Mouse (Mus musculus) heart, adult 8-10 months (tissue): ENCODE measurements around the gene Smim9. TPM values are rescaled to one million over a fixed set of nuclear protein-coding genes. Genes with fewer than 3 reads are reported as not detected.
"Not testable (repeated sequence)": the region's sequence is repeated elsewhere in the genome, so short reads cannot be mapped to it uniquely, and the experiment has no call there.

Experiments used
- DNase-seq: peaks from one replicate; pipeline ENCODE4 v3.0.0; 2022; ENCODE audit warnings: low spot score
- total RNA-seq, 4 experiments: library from RNA; stranded (reverse); gene quantifications; 2 replicates each; pipeline ENCODE4 v1.2.4; 2022

The Smim9 gene
- total RNA-seq: not detected

- DNase-seq: no peak
These were observed at the start of gene Smim9 for GRCm38 (mm10) chrX:75163670-75164069. Smim9 (minus strand) TSS chrX:75163770.

DNA sequence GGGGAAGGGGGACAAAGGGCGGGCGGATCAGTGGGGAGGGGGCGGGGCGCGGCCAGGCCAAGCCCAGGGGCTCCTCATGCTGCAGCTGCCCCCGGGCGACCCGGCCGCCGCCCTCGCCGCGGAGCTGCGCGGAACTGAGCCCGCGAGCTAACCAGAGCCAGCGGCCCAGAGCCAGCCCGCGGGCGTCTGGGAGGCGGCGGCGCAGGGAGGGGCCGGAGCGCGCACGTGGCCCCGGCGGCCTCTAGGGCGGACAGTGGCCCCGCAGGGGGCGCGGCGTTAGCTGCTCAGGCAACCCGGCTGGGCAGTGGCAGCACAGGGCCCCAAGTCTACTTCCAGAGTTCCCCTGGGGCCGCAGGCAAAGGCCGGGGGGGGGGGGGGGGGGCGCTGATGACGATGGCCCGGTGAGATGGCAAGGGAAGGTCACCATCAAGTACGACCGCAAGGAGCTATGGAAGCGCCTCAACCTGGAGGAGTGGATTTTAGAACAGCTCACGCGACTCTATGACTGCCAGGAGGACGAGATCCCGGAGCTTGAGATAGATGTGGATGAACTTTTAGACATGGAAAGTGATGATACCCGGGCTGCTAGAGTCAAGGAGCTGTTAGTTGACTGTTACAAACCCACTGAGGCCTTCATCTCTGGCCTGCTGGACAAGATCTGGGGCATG is 7.9 kb downstream of the Smim9 start:
- DNase-seq: peak; percentile 7

DNA sequence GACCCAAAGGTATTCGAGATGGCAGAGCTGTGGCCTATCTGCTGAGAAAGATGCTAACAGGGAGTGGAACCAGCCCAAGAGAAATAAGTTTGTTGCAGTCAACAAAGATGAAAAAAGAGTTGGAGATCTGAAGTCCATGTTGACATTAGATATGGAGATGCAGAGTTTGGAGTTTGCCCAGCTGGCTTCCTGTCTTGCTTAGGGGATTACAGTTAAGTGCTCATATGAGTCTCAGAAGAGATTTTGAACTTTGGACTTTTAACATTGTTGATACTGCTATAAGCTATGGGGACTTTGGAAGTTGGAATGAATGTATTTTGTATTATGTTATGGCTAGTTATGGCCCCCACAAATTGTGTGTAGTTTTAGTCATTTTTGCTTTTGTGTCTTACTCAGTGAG is 11.3 kb downstream of the Smim9 start:
- no peak for DNase-seq

GRCm38 (mm10) chrX:75150304-75150703 is 13.3 kb downstream of the Smim9 start:
- no peak for DNase-seq

GRCm38 (mm10) chrX:75148414-75148813 is 15.2 kb downstream of the Smim9 start:
- DNase-seq: no peak

DNA sequence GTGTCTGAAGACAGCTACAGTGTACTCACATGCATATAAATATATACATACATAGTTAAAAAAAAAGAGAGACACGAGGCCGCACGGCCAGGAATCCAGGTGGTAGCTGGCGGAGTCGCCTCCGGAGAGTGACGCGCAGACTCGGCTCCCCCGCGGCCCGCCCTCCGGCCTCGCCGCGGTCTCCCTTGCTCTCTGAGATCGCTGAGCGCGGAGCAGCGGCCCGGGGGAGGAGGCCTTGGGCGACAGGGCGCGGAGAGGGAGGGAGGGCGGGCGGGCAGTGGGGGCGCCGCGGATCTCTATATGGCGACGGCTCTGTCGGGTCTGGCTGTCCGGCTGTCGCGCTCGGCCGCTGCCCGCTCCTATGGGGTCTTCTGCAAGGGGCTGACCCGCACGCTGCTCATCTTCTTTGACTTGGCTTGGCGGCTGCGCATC is 20.4 kb downstream of the Smim9 start:
- not testable (repeated sequence) for DNase-seq

DNA sequence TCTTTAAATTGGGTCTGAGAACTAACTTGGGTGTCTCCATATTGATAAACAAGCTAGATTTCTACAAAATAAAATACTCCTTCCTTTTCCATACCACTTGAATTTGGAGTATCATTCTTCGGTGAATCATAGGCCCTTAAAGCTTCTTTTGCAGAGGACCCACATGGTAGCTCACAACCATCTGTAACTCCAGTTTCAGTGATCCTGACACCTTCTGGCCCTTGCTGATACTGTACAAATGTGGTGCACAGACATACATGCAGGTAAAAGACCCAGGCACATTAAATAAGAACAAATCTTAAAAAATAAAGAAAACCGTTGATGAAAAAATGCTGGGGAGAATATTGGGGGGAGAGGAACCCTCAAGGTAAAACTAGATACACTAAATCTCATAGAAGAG is 25.4 kb downstream of the Smim9 start:
- DNase-seq: no peak

DNA sequence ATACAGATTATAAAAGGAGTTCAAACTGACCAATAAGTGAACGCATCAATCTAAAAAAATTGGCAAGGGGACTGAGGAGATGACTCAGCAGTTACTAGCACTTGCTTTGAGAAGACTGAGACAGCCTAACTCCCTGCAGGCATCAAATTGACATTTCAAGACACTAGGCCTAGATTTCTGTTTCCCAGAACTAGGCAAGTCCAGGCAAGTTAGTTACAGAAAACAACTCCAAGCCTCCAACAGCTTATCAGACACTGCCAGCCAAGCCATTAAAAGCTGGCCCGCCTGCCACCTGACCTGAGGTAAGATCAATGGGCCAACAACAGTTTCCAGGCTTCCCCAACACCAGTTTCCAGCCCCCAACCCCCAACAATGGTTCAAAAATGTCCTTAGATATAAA is 25.8 kb downstream of the Smim9 start:
- no peak for DNase-seq

- DNase-seq: no peak
These were observed 26.6 kb downstream of the Smim9 start for GRCm38 (mm10) chrX:75136938-75137337.

- peak; percentile 85 for DNase-seq
These were observed 33.0 kb downstream of the Smim9 start, which contains the start of gene Mpp1 for GRCm38 (mm10) chrX:75130467-75131160. Mpp1 (minus strand) TSS chrX:75131016.

- DNase-seq: peak; percentile 13
These were observed 34.1 kb downstream of the Smim9 start for GRCm38 (mm10) chrX:75129474-75129873.

DNA sequence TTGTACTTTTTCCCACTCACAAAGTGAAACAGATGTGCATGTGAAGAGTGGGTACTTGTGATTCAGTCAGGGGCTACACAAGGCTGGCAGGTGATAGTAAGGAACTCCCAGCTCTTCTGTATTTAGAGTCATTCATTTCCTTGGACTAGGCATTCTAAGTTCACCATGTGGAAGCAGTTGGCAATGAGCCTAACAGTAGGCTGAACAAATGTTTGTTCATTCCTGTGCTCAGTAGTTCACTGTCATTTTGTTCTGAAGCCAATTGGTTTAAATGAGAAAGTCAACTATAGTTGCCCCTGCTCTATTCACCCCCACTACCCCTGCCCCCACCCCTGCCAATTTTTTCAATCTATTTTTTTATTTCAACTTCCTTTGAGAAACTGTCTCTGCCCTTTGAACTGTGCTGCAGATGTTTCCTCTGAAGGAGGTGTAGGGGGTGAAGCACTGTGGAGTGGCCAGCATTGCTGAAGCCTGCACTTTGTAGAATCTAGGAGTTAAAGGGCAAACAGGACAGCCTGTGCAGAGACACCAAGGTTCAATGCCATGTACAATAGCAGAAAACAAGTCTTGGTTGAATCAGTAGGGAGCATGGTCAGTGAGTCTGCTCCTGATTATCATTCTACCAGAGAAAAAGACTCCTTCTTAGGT is 35.1 kb downstream of the Smim9 start:
- peak; percentile 9 for DNase-seq

DNA sequence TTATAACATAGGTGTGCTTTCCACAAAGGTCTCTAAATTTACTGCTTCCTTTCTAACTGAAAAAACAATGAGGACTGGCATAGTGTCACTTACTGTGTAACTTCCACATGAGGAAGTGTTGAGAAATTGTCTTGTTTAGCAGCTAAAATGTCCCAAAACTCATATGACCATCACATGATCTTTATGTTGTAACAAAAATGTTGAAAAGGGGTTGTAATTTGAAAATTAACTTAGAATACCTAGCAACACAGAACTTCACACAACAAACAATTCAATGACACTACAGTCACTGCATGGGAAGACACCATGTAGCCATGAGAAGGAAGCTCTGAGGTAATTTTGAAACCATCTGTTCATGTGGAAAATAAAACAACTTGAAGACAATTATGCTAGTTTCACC is 36.7 kb downstream of the Smim9 start:
- DNase-seq: no peak

- no peak for DNase-seq
These were observed 38.0 kb downstream of the Smim9 start for GRCm38 (mm10) chrX:75125606-75126005.

- DNase-seq: no peak
These were observed 48.0 kb downstream of the Smim9 start for GRCm38 (mm10) chrX:75115550-75115949.

DNA sequence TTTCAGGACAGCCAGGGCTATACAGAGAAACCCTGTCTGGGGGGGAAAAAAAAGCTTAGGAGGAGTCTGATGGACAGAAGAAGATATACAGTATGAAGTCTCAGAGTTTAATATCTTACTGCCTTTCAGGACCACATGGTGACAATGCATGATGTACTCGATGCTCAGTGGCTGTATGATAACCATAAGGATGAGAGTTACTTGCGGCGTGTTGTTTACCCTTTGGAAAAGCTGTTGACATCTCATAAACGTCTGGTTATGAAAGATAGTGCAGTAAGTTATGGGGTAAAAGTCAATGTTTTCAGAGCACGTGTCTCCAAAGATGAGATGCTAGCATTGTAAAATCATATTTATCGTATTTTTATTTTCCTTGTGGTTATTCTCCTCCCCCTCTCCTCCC is 61.3 kb downstream of the Smim9 start:
- DNase-seq: no peak

DNA sequence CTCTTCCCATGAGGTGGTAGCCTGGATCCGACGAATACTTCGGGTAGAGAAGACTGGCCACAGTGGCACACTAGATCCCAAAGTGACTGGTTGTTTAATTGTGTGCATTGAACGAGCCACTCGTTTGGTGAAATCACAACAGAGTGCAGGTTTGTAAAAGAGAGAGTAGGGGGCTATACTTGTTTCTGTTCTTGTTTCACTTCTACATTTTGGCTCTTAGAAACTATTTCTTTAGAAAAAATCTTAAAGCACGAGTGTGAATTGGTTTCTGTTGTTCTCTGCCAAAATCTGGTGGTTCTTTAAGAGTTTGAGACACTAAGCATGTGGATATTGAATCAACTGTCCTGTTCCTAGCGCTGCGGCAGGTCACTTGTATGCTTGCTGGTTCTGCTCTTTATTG is 64.8 kb downstream of the Smim9 start:
- DNase-seq: no peak

DNA sequence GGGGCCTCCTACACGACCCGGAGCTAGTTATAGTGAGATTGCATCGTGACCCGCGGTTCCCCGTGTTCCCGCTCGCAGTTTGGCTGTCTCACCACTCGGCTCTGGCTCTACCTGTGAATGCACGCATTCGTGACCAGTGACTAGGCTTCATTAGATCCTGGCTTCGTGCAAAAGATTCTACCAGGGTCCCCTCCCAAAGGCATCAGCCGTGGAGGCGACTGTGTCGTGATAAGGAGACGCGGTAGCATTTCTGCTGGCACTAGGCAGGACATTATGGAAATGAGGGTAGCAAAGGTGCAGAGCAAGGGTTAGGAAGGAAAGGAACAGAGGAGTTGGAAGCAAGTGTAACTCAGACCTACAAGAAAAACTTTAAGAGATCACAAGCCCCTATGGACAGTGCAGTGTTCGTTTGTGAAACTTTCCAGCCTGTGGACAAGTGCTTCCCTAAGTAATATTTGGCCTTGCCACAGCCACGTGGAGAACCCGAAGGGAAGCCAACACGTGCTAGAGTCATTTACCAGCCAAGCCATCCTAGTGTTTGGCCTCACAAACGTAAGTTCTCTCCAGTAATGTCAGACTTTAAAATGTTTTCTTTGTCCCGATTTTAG is 67.3 kb downstream of the Smim9 start:
- peak; percentile 7 for DNase-seq
